Comparison of ENCODE assay signal across 20 mouse cellular contexts in genomic region chr6:84751409-84751808, GRCm38 (mm10).
"Had no signal": no experiment of that assay in that cellular context is flagged by ENCODE, and none has a peak within 500 bp of the region (broad histone marks: within the 10 kb centered on the region; RNA-seq: fewer than 3 reads in every experiment).

No protein-coding gene starts in this region.

- H3K4me2 ChIP-seq: kidney, embryonic 15.5 days; limb, embryonic 13.5 days; liver, embryonic 15.5 days; midbrain, embryonic 12.5 days; midbrain, embryonic 15.5 days; neural tube, embryonic 12.5 days; neural tube, embryonic 15.5 days had no signal

- H3K4me3 ChIP-seq: kidney, embryonic 15.5 days; limb, embryonic 10.5 days; limb, embryonic 13.5 days; liver, embryonic 15.5 days; midbrain, embryonic 12.5 days; midbrain, embryonic 15.5 days; neural tube, embryonic 12.5 days; neural tube, embryonic 15.5 days had no signal

- H3K27me3 ChIP-seq: kidney, embryonic 15.5 days; limb, embryonic 13.5 days; liver, embryonic 15.5 days; midbrain, embryonic 12.5 days; midbrain, embryonic 15.5 days; neural tube, embryonic 12.5 days; neural tube, embryonic 15.5 days had no signal

- H3K9ac ChIP-seq: kidney, embryonic 15.5 days; limb, embryonic 13.5 days; liver, embryonic 15.5 days; midbrain, embryonic 12.5 days; midbrain, embryonic 15.5 days; neural tube, embryonic 12.5 days; neural tube, embryonic 15.5 days had no signal

- DNase-seq: kidney, adult 2 months; kidney, postnatal 10 days; kidney, postnatal 36 days; liver; lung, adult 2 months; lung, postnatal 14 days; right cerebral cortex, adult 18-20 months; right cerebral cortex, postnatal 14 days; right cerebral cortex, postnatal 4 days; thymus, postnatal 25 days had no signal

- H3K9me3 ChIP-seq: kidney, embryonic 15.5 days; limb, embryonic 10.5 days; limb, embryonic 13.5 days; liver, embryonic 15.5 days; midbrain, embryonic 12.5 days; midbrain, embryonic 15.5 days; neural tube, embryonic 12.5 days; neural tube, embryonic 15.5 days had no signal

- H3K36me3 ChIP-seq: kidney, embryonic 15.5 days; limb, embryonic 10.5 days; limb, embryonic 13.5 days; liver, embryonic 15.5 days; midbrain, embryonic 12.5 days; midbrain, embryonic 15.5 days; neural tube, embryonic 12.5 days; neural tube, embryonic 15.5 days had no signal

- H3K27ac ChIP-seq: kidney, embryonic 15.5 days; limb, embryonic 10.5 days; limb, embryonic 13.5 days; liver, embryonic 15.5 days; midbrain, embryonic 12.5 days; midbrain, embryonic 15.5 days; neural tube, embryonic 12.5 days; neural tube, embryonic 15.5 days; stomach, postnatal 0 days had no signal

- ATAC-seq: intestine, postnatal 0 days; midbrain, embryonic 15.5 days had no signal

- H3K4me1 ChIP-seq: limb, embryonic 10.5 days; limb, embryonic 13.5 days; liver, embryonic 15.5 days; neural tube, embryonic 12.5 days; neural tube, embryonic 15.5 days had no signal
